Mouse (Mus musculus): ENCODE results near the gene 1700028P14Rik. TPM values are rescaled to one million over a fixed set of nuclear protein-coding genes. Genes with fewer than 3 reads are reported as not detected.

The 1700028P14Rik gene
- polyA plus RNA-seq, 1 experiment = not detected

- WGBS = 77% methylated on average over 11 of the region's 11 CpGs
- DNase-seq (ENCODE audit: low read depth, low spot score) = no peak
Observed at GRCm38 (mm10) chr19:23631611-23632492, 20.8 kb downstream of the 1700028P14Rik start.

DNA sequence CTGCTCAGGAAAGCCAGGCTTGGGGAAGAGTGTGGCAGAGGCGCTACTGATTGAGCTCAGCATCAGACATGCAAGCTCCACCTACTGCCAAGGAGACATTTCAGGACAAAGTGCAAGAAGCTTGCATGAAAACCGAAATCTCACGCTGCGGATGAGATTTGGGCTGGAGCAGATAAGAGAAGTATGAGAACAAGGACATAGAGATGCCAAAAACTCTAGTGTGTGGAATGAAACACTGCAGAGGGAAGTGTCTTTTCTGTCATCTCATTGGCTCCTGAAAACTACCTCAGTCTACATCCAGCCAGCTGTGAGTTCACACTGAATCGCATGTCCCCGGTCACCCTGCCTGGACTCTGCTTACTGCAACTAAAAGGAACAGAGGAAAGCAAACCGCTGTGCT, 38.3 kb downstream of the 1700028P14Rik start:
- DNase-seq (ENCODE audit: low read depth, low spot score) = no peak
- 73% methylated on average over 7 of the region's 7 CpGs for WGBS

GRCm38 (mm10) chr19:23609724-23610123, 42.9 kb downstream of the 1700028P14Rik start:
- 60% methylated on average over 4 of the region's 4 CpGs for WGBS
- no peak for DNase-seq (ENCODE audit: low read depth, low spot score)

GRCm38 (mm10) chr19:23607951-23608350, 44.7 kb downstream of the 1700028P14Rik start:
- no peak for DNase-seq (ENCODE audit: low read depth, low spot score)

GRCm38 (mm10) chr19:23594950-23595349, 57.7 kb downstream of the 1700028P14Rik start:
- 85% methylated on average over 3 of the region's 3 CpGs for WGBS

More at GRCm38 (mm10) chr19:23607951-23608350, 44.7 kb downstream of the 1700028P14Rik start:
- WGBS = 53% methylated on average over 2 of the region's 2 CpGs

DNA sequence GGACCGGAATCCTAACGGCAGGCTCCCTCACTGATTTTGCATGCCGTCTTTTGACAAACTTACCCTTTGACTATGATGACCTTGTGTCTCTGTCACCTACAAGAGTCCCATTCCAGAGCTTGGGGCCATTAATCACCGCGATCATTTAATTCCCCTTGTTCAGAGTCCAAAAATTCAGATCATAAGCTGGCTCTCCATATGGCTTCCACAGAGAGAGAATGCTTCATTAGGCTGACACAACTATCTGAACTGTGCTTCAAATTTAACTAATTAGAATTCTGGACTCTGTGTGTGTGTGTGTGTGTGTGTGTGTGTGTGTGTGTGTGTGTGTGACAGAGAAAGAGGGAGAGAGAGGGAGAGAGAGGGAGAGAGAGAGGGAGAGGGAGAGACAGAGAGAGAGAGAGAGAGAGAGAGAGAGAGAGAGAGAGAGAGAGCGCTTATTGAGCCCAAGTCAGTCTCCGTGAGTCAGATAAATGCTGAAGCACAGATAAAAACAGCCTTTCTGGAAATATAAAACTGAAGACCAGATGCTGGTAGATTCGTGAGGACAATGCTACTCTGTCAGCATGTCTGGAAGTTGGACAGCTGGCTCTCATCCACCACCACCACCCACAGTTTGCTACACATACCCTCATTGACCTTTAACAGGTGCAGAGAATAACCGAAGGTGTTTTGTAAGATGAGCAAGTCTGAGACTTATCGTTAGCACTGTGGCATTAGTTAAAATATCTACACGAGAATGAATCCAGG, 73.8 kb downstream of the 1700028P14Rik start:
- no peak for DNase-seq (ENCODE audit: low read depth, low spot score)
- 77% methylated on average over 11 of the region's 11 CpGs for WGBS

More at GRCm38 (mm10) chr19:23594950-23595349, 57.7 kb downstream of the 1700028P14Rik start:
- DNase-seq (ENCODE audit: low read depth, low spot score) = no peak

- WGBS = 33% methylated on average over 4 of the region's 4 CpGs
- no peak for DNase-seq (ENCODE audit: low read depth, low spot score)
Observed at GRCm38 (mm10) chr19:23576685-23577084, 75.9 kb downstream of the 1700028P14Rik start.

- 79% methylated on average over 5 of the region's 5 CpGs for WGBS
- no peak for DNase-seq (ENCODE audit: low read depth, low spot score)
Observed at GRCm38 (mm10) chr19:23563693-23564092, 88.9 kb downstream of the 1700028P14Rik start.

DNA sequence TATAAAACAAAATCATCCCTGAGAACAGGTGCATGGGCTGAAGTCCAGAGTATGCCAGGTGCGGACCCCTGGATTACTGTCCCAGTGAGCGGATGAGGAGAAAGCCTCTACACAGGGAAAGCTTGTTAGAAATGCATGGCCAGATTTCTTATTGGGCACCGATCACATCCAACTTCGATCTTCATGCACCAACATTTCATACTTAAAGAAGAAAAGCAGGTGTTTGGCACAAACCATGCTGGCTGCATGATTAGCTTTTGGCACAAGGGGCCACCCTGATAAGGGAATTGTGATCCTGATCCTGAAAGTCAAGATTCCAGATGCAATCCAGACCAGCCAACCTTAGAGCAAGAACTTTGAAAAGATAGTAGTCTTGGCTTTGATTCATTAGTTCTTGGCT, 90.0 kb downstream of the 1700028P14Rik start:
- no peak for DNase-seq (ENCODE audit: low read depth, low spot score)
- WGBS = 92% methylated on average over 4 of the region's 4 CpGs

DNA sequence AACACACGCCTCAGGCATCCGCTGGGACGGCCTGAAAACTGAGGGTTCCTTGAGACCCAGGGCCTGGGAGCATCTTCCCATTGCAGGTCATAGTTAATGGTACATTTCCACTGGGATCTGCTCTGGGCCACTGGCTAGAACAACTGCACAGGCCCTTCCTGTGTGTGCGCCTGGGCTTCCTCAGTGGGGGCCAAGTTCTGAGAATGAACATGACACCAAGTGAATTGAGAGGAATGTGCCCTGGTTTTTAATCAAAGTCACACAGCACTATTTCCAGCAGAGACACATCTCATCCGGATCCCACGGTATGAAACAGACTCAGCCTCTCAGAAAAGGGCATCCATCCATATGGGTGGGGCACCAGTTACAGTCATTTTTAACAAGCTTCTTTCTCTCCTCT, 90.6 kb downstream of the 1700028P14Rik start:
- no peak for DNase-seq (ENCODE audit: low read depth, low spot score)
- 85% methylated on average over 6 of the region's 6 CpGs for WGBS

DNA sequence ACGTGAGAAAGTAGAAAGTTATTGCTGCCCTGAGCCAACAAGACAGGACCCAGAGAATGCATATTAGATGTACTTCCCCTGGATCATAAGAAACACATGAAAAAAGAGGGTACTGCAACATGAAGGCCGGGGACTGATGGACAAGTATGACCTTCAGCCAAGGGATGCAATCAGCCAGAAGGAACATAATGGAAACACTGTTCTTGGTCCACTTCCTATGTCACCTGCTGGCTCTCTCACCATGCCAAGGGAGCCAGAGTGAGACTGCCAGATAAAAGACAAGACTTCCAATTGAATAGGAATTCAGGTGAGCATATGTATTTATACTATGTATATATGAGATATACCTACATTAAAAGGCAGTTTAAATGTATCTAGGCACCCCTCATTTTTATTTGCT, 99.2 kb downstream of the 1700028P14Rik start:
- DNase-seq (ENCODE audit: low read depth, low spot score) = no peak
- 50% methylated on average over 2 of the region's 2 CpGs for WGBS

DNA sequence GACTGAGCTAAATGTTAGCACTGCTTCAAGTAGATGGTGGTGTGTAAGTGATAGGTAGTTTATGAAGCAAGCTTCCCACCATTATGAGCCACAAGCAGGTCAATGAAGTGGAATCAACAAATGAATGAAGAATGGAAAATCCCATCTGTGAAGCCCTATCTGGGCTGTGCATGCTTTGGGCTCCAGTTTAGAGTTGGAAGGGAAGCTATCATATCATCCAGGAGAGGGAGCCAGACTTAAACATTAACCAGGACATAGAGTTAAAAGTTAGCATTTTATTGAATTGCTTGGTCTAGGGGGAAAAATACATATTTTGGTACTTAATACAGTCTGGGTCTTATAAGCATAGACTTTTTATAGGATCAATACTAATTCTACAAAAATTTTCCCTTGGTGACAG, 107.0 kb downstream of the 1700028P14Rik start:
- DNase-seq (ENCODE audit: low read depth, low spot score) = no peak

- DNase-seq (ENCODE audit: low read depth, low spot score) = no peak
- 83% methylated on average over 11 of the region's 11 CpGs for WGBS
Observed at GRCm38 (mm10) chr19:23543244-23544004, 109.2 kb downstream of the 1700028P14Rik start.

- DNase-seq (ENCODE audit: low read depth, low spot score) = no peak
- 93% methylated on average over 4 of the region's 4 CpGs for WGBS
Observed at GRCm38 (mm10) chr19:23542759-23543158, 109.9 kb downstream of the 1700028P14Rik start.

DNA sequence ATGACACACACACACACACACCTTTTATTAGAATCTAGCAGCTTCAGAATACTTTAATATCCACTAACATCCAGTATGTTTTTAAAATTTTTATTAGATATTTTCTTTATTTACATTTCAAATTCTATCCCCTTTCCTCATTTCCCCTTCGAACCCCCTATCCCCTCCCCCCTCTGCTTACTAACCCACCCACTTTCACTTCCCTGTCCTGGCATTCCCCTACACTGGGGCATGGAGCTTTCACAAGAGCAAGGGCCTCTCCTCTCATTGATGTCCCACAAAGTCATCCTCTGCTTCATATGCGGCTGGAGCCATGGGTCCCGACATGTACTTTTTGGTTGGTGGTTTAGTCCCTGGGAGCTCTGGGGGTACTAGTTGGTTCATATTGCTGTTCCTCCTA, 116.9 kb downstream of the 1700028P14Rik start:
- DNase-seq (ENCODE audit: low read depth, low spot score) = no peak
- WGBS = 80% methylated on average over 3 of the region's 3 CpGs

DNA sequence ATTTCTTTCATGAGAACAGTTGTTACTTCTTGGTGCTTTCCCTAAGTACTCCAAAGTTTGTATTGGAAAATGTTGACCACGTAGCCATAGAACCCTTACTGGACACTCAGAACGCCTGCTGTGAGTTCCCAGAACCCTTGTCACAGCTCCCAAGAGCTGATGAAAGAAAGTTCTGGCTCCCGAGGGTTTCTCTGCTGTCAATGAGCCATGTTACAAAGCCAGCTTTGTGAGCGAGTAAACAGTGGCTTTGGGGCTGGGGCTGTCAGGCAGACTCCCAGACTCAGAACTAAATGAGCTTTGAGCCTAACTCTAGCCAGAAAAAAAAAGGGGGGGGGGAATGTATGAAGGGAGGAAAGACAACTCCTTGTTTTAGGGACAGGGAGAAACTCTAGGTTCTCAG, 120.7 kb downstream of the 1700028P14Rik start:
- WGBS = 32% methylated on average over 4 of the region's 4 CpGs
- DNase-seq (ENCODE audit: low read depth, low spot score) = no peak

DNA sequence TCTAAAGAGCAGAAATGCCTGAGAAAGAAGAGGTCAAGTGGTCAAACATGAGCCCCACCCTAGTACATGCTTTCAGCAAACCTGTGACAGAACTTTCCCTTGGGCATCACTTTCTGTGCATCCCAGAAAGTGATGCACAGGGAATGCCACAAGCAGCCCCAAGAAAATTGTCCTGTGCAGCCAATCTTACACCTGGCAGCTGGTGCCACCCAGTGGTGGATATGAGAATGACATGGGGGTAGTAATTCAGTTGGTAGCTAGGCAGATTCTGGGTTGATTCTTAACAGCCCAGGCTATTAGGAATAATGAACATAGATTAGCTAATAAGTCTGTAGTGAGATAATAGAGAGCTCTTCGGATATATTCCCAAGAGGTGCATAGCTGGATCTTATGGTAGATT, 128.9 kb downstream of the 1700028P14Rik start:
- 5% methylated on average over 1 of the region's 1 CpGs for WGBS
- DNase-seq (ENCODE audit: low read depth, low spot score) = peak; percentile 25

DNA sequence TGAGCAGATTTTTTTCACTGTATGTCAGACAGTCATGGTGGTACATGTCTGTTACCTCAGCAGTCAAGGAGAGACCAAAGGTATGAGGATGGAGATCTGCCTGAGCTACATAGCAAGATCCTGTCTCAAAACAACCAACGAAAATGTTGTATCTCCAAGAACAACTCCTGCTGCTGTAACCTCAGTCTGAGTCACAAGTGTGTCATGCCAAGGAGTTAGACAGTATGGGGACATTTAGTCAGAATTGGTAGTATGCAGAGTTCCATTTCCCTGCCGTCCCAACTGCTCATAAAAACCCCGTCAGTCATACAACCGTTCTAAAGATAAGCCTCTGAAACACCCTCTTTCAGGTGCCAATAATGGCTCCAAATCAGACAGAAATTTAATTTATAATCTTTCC, 130.8 kb downstream of the 1700028P14Rik start:
- 56% methylated on average over 4 of the region's 4 CpGs for WGBS
- no peak for DNase-seq (ENCODE audit: low read depth, low spot score)

DNA sequence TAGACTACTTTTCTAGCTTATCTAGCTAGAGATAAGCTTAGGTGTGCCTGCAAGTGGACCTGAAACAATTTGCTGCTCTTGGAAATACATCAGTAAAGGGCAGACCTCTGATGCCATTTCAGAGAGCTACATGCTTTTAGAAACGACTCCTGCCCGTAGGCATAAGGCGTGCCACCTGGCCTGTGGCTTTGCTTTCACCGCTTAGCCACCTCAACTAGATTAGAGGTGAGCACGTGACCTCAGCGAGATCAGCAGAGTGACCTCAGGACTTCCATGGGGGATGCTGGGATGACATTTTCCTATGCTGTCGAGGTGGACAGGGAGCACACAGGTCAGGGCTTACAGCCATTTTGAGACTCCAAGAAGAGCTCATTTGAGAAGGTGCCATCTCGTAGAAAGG, 131.5 kb downstream of the 1700028P14Rik start:
- WGBS = 81% methylated on average over 8 of the region's 8 CpGs
- no peak for DNase-seq (ENCODE audit: low read depth, low spot score)

- DNase-seq (ENCODE audit: low read depth, low spot score) = no peak
- WGBS = 73% methylated on average over 5 of the region's 5 CpGs
Observed at GRCm38 (mm10) chr19:23520629-23521028, 132.0 kb downstream of the 1700028P14Rik start.

Data from large intestine, adult 2 months (tissue).